Mouse (Mus musculus): ENCODE measurements around the gene Rbm19. TPM values are rescaled to one million over a fixed set of nuclear protein-coding genes. Genes with fewer than 3 reads are reported as not detected.

Rbm19 gene
- total RNA-seq, 4 experiments from 2014 or later: 18.9 to 25.9 (median 21.1) TPM

- DNase-seq (ENCODE audit: low spot score): no peak
Observed at GRCm38 (mm10) chr5:120204316-120204715, 88.1 kb downstream of the Rbm19 start.

GRCm38 (mm10) chr5:120206313-120206943, 90.2 kb downstream of the Rbm19 start:
- no peak for DNase-seq (ENCODE audit: low spot score)

DNA sequence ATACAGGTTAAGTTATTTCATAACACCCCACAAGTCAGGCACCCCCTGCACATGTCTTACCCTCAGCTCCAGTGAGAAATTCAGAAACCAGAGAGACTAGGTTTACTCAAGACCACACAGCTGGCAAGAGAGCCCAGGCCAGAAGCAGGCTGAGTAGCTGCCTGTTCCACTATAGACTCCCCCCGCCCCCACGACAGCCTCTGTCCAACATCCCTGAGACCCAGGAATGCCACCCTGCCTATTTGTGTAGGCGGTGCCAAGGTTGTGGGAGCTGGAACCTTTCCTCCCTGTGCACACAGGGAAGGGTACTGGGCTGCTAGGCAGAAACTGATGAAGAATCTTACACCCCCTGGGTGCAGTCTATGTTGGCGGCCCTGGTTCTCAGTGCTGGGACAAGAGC, 91.2 kb downstream of the Rbm19 start:
- DNase-seq (ENCODE audit: low spot score): no peak

DNA sequence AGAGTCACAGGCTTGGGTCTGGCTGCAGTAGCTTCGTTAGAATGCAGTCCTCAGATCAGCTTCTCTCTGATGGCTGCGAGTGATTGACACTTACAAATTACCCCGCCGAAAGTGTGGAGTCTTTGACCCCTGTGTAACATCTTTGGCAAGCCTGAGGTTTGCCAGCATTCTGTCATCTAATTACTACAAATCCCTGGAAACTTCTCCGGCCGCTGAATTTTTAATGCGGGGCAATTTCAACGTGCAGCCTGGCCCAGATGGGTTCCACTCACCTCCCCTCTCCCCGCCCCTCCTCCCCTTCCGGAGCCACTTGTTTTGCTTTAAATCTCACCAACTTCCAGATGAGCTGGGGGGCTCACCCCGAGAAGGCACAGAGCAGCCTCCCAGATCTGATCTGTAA, 94.4 kb downstream of the Rbm19 start:
- no peak for DNase-seq (ENCODE audit: low spot score)

DNA sequence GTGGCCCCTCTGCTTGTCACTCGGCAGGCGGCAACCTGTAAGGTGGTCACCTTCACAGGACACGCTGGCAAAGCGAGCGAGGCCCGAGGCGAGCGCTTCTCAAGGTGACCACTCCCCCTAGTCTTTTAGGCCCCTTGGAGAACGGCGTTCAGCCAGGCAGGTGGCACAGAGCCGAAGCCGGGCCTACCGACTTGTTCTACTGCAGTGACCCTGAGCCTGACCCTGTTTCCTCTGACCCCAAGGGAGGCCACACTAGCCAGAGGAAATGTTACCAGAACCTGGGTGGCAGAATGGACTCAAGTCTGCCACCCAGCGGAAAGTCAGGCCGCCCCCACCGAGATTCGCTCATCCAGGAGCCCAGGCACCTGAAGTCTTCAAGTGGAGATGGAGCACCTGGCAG, 94.9 kb downstream of the Rbm19 start:
- DNase-seq (ENCODE audit: low spot score): no peak

- no peak for DNase-seq (ENCODE audit: low spot score)
Observed at GRCm38 (mm10) chr5:120214511-120214910, 98.2 kb downstream of the Rbm19 start.

DNA sequence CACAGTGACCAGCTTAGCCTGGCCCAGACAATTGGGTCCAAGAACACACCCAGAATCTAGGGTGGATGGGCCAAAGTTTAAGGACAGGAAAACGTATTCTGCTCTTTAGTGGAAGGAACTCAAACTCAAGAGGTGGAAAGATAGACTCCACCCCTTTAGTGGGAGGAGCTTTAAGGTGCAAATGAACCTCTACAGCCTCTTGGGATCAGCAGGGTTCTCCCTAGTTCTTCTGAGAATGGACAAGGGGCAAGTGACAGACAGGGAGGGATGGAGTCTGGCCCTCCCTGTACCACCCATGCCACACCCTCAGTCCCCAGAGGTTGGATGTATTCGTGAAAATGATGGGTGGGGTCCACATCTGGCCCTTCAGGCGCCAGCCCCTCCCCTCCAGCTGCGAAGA, 105.0 kb downstream of the Rbm19 start:
- no peak for DNase-seq (ENCODE audit: low spot score)

- no peak for DNase-seq (ENCODE audit: low spot score)
Observed at GRCm38 (mm10) chr5:120225383-120225782, 109.1 kb downstream of the Rbm19 start.

DNA sequence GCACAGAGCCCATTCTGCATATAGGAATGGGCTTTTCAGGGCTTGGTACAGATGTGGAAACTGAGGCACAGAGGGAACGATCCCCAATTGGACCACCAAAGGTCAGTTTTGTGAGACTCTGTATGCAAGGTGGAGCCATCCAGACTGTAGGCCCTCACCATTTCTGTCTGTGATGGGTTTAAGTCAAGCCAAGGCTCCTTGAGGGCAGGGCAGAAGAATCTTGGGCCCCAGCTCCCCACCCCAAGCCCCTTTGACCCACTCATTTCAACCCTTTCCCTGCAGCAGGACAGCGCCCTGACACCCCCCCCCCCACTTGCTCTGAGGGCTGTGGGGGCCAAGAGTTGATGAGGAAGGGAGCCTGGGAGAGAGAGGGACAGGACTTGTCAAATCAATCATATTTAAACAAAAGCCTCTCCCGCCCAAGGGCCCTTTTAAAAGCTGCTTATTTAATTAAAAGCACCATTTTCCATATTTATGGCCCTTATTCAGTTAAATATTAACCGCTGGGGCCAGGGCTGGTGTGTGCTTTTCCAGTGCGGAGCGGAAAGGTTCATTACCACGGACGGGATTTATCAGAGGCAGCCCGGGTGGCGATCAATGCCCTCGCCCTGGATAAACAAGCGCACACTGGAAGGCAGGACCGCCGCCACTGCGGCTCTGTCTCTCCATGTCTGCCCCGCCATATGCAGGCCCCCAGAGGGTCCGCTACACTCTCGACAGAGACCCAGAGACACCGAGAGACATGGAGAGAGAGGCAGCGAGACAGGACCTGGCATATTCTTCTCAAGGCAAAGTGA, 112.5 kb downstream of the Rbm19 start:
- no peak for DNase-seq (ENCODE audit: low spot score)

DNA sequence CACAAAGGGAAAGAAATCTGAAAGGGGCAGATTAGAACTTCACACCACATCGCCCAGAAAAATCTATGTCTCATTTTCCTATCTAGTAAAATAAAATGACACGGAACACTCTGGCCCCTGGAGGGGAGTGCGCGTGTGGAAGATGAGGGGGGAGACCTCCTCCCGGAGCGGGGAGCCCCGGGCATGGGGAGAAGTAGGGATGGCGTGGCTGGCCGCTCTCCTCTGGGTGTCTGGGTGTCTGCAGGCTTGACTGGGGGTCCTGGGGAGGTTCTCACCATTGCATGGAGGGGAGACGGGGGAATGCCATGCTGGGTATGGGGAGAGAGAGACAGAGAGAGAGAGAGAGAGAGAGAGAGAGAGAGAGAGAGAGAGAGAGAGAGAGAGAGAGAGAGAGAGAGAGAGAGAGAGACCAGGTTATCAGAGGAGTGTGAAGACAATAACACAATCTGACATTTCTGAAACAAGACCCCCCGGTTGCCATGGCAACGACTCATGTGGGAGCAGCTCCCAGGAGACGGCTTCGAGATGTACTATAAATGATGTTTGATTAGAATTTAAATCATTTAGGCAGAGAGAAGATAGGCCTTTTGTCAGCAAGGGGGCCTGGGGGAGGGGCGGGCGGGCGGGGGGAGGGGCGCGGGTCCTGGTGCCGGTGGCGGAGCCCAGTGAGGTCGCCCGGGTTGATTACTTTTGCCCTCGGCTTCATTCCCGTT, 115.3 kb downstream of the Rbm19 start:
- no peak for DNase-seq (ENCODE audit: low spot score)

DNA sequence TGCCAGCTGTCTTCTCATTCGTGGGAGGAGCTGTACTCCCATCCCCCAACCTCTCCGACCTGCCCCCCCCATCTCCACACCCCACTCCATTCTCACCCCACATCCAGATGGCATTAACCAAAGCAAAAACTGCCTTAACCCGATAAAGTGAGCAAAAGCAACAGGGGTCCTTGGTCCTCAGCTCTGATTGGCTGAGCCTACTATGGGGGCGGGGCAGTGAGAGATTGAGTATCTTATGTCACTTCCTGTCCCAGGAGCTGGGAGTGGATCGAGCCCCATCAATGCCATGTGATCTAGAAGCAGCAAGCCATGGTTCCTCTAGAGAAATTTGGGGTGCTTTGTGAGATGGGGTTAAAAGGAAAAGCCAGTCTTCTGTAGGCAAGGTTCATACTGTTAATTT, 118.9 kb downstream of the Rbm19 start:
- no peak for DNase-seq (ENCODE audit: low spot score)

DNA sequence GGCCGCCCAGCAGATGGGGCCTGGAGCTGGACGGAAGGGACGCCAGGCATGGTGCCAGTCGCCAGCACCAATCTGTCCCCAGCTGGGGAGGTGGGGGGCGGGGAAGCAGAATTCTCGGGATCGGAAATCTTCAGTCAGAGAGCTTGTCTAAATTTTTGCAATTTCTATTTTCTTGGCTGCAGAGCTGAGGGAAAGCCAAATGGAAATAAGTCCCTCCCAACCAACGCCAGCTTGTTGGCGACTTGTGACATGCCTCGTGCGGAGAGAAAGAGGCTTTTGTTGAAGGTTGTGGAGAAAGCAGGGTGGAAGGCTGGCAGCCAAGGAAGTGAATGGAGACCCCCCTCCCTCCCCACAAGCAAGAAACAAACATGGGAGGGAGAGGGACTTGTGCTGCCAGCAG, 119.3 kb downstream of the Rbm19 start:
- DNase-seq (ENCODE audit: low spot score): no peak

- no peak for DNase-seq (ENCODE audit: low spot score)
Observed at GRCm38 (mm10) chr5:120240071-120240470, 123.8 kb downstream of the Rbm19 start.

- DNase-seq (ENCODE audit: low spot score): no peak
Observed at GRCm38 (mm10) chr5:120245336-120245735, 129.1 kb downstream of the Rbm19 start.
